Mouse (Mus musculus): ENCODE measurements at regions not wholly inside any gene's neighbourhood (a gene's known extent, or its start where the extent isn't known, plus 50 kb on each side); places are given as distances from the start of the nearest gene placed in this dataset.

- no peak for DNase-seq (ENCODE audit: low spot score in 2 of 2)
Measured at GRCm38 (mm10) chr2:11416122-11416521, 137.8 kb downstream of the Pfkfb3 start.

- DNase-seq (ENCODE audit: low spot score in 2 of 2), result no peak
Measured at GRCm38 (mm10) chr2:11412521-11412920, 141.4 kb downstream of the Pfkfb3 start.

- DNase-seq (ENCODE audit: low spot score in 2 of 2), result no peak
Measured at GRCm38 (mm10) chr2:11408497-11408896, 145.4 kb downstream of the Pfkfb3 start.

GRCm38 (mm10) chr2:11406103-11406615 is 147.7 kb downstream of the Pfkfb3 start:
- no peak for DNase-seq (ENCODE audit: low spot score in 2 of 2)

GRCm38 (mm10) chr2:11402218-11402848 is 151.5 kb downstream of the Pfkfb3 start:
- DNase-seq (ENCODE audit: low spot score in 2 of 2), result no peak

GRCm38 (mm10) chr2:11399411-11399810 is 154.5 kb downstream of the Pfkfb3 start:
- no peak for DNase-seq (ENCODE audit: low spot score in 2 of 2)

GRCm38 (mm10) chr2:11398949-11399348 is 154.9 kb downstream of the Pfkfb3 start:
- no peak for DNase-seq (ENCODE audit: low spot score in 2 of 2)

GRCm38 (mm10) chr2:11398391-11398790 is 155.5 kb downstream of the Pfkfb3 start:
- no peak for DNase-seq (ENCODE audit: low spot score in 2 of 2)

GRCm38 (mm10) chr2:11396835-11397234 is 157.0 kb downstream of the Pfkfb3 start:
- no peak for DNase-seq (ENCODE audit: low spot score in 2 of 2)

- DNase-seq (ENCODE audit: low spot score in 2 of 2), result no peak
Measured at GRCm38 (mm10) chr2:11394675-11395349, 159.1 kb downstream of the Pfkfb3 start.

GRCm38 (mm10) chr2:11391725-11392124 is 162.2 kb downstream of the Pfkfb3 start:
- DNase-seq (ENCODE audit: low spot score in 2 of 2), result peak in 1 of 2 experiments; percentile 10

GRCm38 (mm10) chr2:11390667-11391334 is 163.1 kb downstream of the Pfkfb3 start:
- no peak for DNase-seq (ENCODE audit: low spot score in 2 of 2)

GRCm38 (mm10) chr2:11387623-11388022 is 166.3 kb downstream of the Pfkfb3 start:
- DNase-seq (ENCODE audit: low spot score in 2 of 2), result no peak

- DNase-seq (ENCODE audit: low spot score in 2 of 2), result no peak
Measured at GRCm38 (mm10) chr2:11383815-11384214, 170.1 kb downstream of the Pfkfb3 start.

- no peak for DNase-seq (ENCODE audit: low spot score in 2 of 2)
Measured at GRCm38 (mm10) chr2:11377213-11377612, 176.7 kb downstream of the Pfkfb3 start.

GRCm38 (mm10) chr2:11375726-11376454 is 178.0 kb downstream of the Pfkfb3 start:
- no peak for DNase-seq (ENCODE audit: low spot score in 2 of 2)

GRCm38 (mm10) chr2:11375092-11375491 is 178.8 kb downstream of the Pfkfb3 start:
- DNase-seq (ENCODE audit: low spot score in 2 of 2), result no peak

GRCm38 (mm10) chr2:11370273-11370672 is 183.6 kb downstream of the Pfkfb3 start:
- no peak for DNase-seq (ENCODE audit: low spot score in 2 of 2)

- no peak for DNase-seq (ENCODE audit: low spot score in 2 of 2)
Measured at GRCm38 (mm10) chr2:11367319-11367718, 186.6 kb downstream of the Pfkfb3 start.

- DNase-seq (ENCODE audit: low spot score in 2 of 2), result no peak
Measured at GRCm38 (mm10) chr2:11365815-11366214, 188.1 kb downstream of the Pfkfb3 start.

GRCm38 (mm10) chr2:11365371-11365770 is 188.5 kb downstream of the Pfkfb3 start:
- DNase-seq (ENCODE audit: low spot score in 2 of 2), result no peak

GRCm38 (mm10) chr2:11364111-11364510 is 189.8 kb downstream of the Pfkfb3 start:
- DNase-seq (ENCODE audit: low spot score in 2 of 2), result no peak

All from frontal cortex, postnatal 14 days (tissue).